Mouse (Mus musculus): ENCODE measurements around the gene Ggps1. TPM values are rescaled to one million over a fixed set of nuclear protein-coding genes. Genes with fewer than 3 reads are reported as not detected.
"Not testable (repeated sequence)": the region's sequence is repeated elsewhere in the genome, so short reads cannot be mapped to it uniquely, and the experiment has no call there.

Gene Ggps1
- polyA plus RNA-seq, 1 experiment from 2014 or later, result 49.5 TPM

DNA sequence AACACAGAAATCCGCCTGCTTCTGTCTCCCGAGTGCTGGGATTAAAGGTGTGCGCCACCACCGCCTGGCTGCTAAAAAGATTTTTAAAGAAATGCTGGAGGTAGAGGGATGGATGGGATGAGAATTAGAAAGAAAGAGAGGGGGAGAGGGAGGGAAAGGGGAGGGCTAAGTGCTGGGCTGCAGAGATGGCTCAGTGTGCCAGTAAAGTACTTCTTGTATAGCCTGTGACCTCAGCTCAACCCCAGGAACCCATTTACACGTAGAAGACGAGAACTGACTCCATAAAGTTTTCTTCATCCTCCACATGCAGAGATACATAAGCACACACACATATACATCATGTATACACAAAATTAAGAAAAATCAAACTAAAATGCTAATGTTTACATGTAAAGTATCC is 37.7 kb downstream of the Ggps1 start:
- H3K4me2 ChIP-seq (ENCODE audit: low read depth, low read length), result no peak overlapping the region
- peaks cover 13% of the 10 kb centered on the region for H3K36me3 ChIP-seq (ENCODE audit: control insufficient read depth, insufficient read depth, low read length)
- no peaks in the 10 kb centered on the region for H3K9me3 ChIP-seq (ENCODE audit: control insufficient read depth, low read length)
- ATAC-seq (ENCODE audit: low read depth), result no peak
- no peak overlapping the region for H3K9ac ChIP-seq (ENCODE audit: low read length)
- no peak overlapping the region for H3K4me3 ChIP-seq (ENCODE audit: low read length)
- H3K27ac ChIP-seq (ENCODE audit: low read length), result no peak overlapping the region
- no peaks in the 10 kb centered on the region for H3K4me1 ChIP-seq (replicated peaks; ENCODE audit: control insufficient read depth, insufficient read depth, low read length)
- WGBS, result 87% methylated on average over 6 of the region's 6 CpGs
- H3K27me3 ChIP-seq (ENCODE audit: control insufficient read depth, insufficient read depth, low read depth, low read length), result no peaks in the 10 kb centered on the region

DNA sequence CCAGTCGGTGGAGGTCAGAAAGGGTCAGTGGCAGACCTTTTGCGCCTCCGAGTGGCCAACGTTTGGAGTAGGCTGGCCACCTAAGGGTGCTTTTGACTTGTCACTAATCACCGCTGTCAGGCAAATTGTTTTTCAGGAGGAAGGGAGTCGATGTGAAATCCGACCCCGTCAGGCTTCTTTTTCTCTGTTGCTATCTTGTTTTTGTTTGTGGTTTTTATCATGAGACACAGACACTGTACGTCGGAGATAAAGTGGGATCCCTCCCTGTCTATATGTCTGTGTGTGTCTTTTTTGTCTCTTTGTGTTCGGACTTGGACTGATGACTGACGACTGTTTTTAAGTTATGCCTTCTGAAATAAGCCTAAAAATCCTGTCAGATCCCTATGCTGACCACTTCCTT is 41.9 kb downstream of the Ggps1 start:
- 67% methylated on average over 5 of the region's 12 CpGs for WGBS

DNA sequence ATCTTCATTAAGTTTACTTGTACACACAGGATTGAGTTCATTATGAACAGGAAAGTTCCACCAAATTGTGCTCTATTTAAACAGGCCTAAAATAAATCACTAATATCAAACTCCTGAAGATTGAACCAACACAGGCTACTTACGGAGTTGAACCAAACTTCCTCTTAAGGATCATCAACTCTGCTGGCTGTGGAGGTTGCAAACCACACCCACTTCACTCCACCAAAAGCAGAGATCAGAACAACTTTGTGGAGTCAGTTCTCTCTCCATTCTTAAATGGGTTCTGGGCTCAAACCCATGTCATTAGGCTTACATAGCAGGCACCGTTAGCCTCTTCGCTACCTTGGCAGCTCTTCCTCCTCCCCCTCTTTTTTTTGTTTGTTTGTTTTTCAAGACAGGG is 44.4 kb downstream of the Ggps1 start:
- no peak for ATAC-seq (ENCODE audit: low read depth)
- no peak overlapping the region for H3K4me3 ChIP-seq (ENCODE audit: low read length)
- no peaks in the 10 kb centered on the region for H3K4me1 ChIP-seq (replicated peaks; ENCODE audit: control insufficient read depth, insufficient read depth, low read length)
- WGBS, result 86% methylated on average over 3 of the region's 3 CpGs
- H3K27me3 ChIP-seq (ENCODE audit: control insufficient read depth, insufficient read depth, low read depth, low read length), result no peaks in the 10 kb centered on the region
- H3K4me2 ChIP-seq (ENCODE audit: low read depth, low read length), result no peak overlapping the region
- no peaks in the 10 kb centered on the region for H3K9me3 ChIP-seq (ENCODE audit: control insufficient read depth, low read length)
- H3K9ac ChIP-seq (ENCODE audit: low read length), result no peak overlapping the region
- H3K36me3 ChIP-seq (ENCODE audit: control insufficient read depth, insufficient read depth, low read length), result peaks cover 19% of the 10 kb centered on the region
- H3K27ac ChIP-seq (ENCODE audit: low read length), result no peak overlapping the region

More for the DNA sequence above, 41.9 kb downstream of the Ggps1 start:
- H3K4me2 ChIP-seq (ENCODE audit: low read depth, low read length); ATAC-seq (ENCODE audit: low read depth); H3K9me3 ChIP-seq (ENCODE audit: control insufficient read depth, low read length); H3K27me3 ChIP-seq (ENCODE audit: control insufficient read depth, insufficient read depth, low read depth, low read length); H3K4me1 ChIP-seq (replicated peaks; ENCODE audit: control insufficient read depth, insufficient read depth, low read length); H3K9ac ChIP-seq (ENCODE audit: low read length); H3K27ac ChIP-seq (ENCODE audit: low read length); H3K36me3 ChIP-seq (ENCODE audit: control insufficient read depth, insufficient read depth, low read length); H3K4me3 ChIP-seq (ENCODE audit: low read length): not testable (repeated sequence)

DNA sequence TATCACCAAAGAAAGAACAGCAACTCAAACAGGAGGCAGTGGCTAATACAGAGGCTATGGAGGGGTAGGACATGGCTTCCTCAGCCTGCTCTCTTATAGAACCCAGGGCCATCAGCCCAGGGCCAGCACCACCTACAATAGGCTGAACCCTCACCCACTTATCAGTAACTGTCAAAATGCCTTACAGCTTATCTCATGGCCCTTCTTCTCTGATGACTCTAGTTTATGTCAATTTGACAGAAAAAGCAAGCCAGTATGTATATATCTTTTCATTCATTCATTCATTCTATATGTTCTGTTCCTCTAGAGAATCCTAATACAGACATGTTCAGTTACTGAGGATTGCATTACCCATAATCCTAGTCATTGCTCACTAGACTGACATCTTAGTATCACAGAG is 45.0 kb downstream of the Ggps1 start:
- H3K9ac ChIP-seq (ENCODE audit: low read length), result no peak overlapping the region
- no peak overlapping the region for H3K4me2 ChIP-seq (ENCODE audit: low read depth, low read length)
- no peak overlapping the region for H3K27ac ChIP-seq (ENCODE audit: low read length)
- H3K9me3 ChIP-seq (ENCODE audit: control insufficient read depth, low read length), result no peaks in the 10 kb centered on the region
- no peaks in the 10 kb centered on the region for H3K27me3 ChIP-seq (ENCODE audit: control insufficient read depth, insufficient read depth, low read depth, low read length)
- no peaks in the 10 kb centered on the region for H3K4me1 ChIP-seq (replicated peaks; ENCODE audit: control insufficient read depth, insufficient read depth, low read length)
- ATAC-seq (ENCODE audit: low read depth), result no peak
- no peak overlapping the region for H3K4me3 ChIP-seq (ENCODE audit: low read length)
- peaks cover 23% of the 10 kb centered on the region for H3K36me3 ChIP-seq (ENCODE audit: control insufficient read depth, insufficient read depth, low read length)

DNA sequence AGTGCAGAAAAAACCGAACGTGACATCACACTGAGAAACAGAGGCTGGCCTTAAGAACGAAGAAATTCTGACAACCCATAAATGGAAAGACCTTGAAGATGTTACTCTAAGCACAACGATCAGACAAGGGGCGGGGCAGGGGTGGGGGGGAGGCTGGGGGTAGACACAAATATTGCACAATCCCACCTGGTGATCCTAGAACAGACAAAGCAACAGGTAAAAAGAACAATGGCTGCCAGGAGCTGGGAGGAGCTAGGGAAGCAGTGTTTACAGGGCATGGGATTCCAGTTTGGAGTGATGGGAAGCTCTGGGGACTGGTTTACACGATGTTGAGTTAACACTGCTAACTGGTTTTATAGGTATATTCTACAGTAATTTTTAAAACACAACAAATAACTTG is 47.7 kb downstream of the Ggps1 start:
- H3K36me3 ChIP-seq (ENCODE audit: control insufficient read depth, insufficient read depth, low read length), result peaks cover 24% of the 10 kb centered on the region
- H3K27ac ChIP-seq (ENCODE audit: low read length), result no peak overlapping the region
- no peaks in the 10 kb centered on the region for H3K27me3 ChIP-seq (ENCODE audit: control insufficient read depth, insufficient read depth, low read depth, low read length)
- no peak for ATAC-seq (ENCODE audit: low read depth)
- H3K4me1 ChIP-seq (replicated peaks; ENCODE audit: control insufficient read depth, insufficient read depth, low read length), result no peaks in the 10 kb centered on the region
- 88% methylated on average over 6 of the region's 6 CpGs for WGBS
- H3K4me3 ChIP-seq (ENCODE audit: low read length), result no peak overlapping the region
- H3K9me3 ChIP-seq (ENCODE audit: control insufficient read depth, low read length), result no peaks in the 10 kb centered on the region
- H3K9ac ChIP-seq (ENCODE audit: low read length), result no peak overlapping the region
- H3K4me2 ChIP-seq (ENCODE audit: low read depth, low read length), result no peak overlapping the region

DNA sequence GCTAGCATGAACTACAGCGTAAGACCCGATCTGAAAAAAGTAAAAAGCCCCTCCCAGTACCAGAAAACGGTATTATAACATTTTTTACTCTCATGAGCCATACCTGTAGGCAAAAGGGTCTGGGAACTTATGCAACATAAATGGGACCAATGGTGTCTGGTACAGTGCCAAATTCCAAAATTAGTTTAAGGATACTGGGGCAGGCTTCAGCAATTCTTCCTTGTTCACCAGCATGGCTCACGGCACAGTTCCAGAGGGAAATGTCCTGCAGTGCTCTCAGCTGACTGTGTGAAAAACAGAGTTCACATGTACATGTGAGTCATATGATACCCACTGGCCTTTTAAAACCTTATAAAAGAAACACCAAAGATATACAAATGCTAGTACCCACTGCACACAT is 48.7 kb downstream of the Ggps1 start:
- no peak overlapping the region for H3K9ac ChIP-seq (ENCODE audit: low read length)
- H3K27me3 ChIP-seq (ENCODE audit: control insufficient read depth, insufficient read depth, low read depth, low read length), result no peaks in the 10 kb centered on the region
- H3K4me2 ChIP-seq (ENCODE audit: low read depth, low read length), result no peak overlapping the region
- no peak for ATAC-seq (ENCODE audit: low read depth)
- H3K9me3 ChIP-seq (ENCODE audit: control insufficient read depth, low read length), result no peaks in the 10 kb centered on the region
- peaks cover 25% of the 10 kb centered on the region for H3K36me3 ChIP-seq (ENCODE audit: control insufficient read depth, insufficient read depth, low read length)
- no peaks in the 10 kb centered on the region for H3K4me1 ChIP-seq (replicated peaks; ENCODE audit: control insufficient read depth, insufficient read depth, low read length)
- no peak overlapping the region for H3K4me3 ChIP-seq (ENCODE audit: low read length)
- WGBS, result 90% methylated on average over 4 of the region's 4 CpGs
- no peak overlapping the region for H3K27ac ChIP-seq (ENCODE audit: low read length)

DNA sequence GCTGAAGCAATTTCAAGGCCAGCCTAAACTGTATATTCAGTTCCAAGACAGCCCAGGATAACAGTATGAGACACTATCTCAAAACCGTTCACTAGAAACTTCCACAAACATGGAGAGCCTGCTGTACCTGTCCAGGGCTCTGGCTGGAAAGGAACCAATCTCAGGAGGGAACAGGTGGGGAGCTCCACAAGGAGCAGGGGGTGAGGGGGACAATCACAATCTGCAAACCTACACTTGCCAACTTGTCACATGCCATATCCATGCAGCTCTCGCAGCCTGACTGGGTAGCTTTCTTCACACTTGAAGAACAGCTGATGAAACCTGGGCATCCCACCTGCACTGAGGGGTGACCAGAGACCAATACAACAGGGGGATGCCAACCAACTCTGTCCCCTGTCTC is 49.3 kb downstream of the Ggps1 start:
- Histone ChIP-seq H3K9me3 (ENCODE audit: control insufficient read depth, low read length) (no peaks in the 10 kb centered on the region), H3K4me3 (ENCODE audit: low read length) (no peak overlapping the region), H3K27me3 (ENCODE audit: control insufficient read depth, insufficient read depth, low read depth, low read length) (no peaks in the 10 kb centered on the region), H3K4me2 (ENCODE audit: low read depth, low read length) (no peak overlapping the region), H3K4me1 (replicated peaks; ENCODE audit: control insufficient read depth, insufficient read depth, low read length) (no peaks in the 10 kb centered on the region), H3K36me3 (ENCODE audit: control insufficient read depth, insufficient read depth, low read length) (peaks cover 23% of the 10 kb centered on the region), H3K9ac (ENCODE audit: low read length) (no peak overlapping the region), H3K27ac (ENCODE audit: low read length) (no peak overlapping the region)
- 90% methylated on average over 2 of the region's 2 CpGs for WGBS
- no peak for ATAC-seq (ENCODE audit: low read depth)

DNA sequence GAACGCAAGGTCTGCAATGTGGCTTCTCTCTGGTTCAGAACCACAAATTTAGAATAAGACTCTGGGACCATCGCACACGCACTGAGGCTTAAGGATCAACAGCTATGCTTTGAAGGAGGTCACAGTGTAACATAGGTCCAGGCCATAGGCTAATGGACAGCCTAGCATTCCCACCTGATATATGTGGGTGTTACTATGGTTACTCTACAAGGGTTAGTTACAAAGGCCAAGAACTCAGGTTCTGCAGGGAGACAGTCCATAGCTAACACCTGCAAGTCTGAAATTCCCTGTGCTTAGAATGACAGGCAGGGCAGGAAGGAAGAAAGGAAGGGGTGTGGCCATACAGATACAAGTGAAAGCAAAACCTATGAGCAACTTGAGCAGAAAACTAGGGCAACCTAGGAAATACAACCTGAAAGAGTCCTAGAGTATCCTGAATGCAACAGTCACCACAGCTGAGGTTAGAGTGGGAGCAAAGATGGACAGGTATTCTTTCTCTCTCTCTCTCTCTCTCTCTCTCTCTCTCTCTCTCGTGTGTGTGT is 51.8 kb downstream of the Ggps1 start:
- no peak overlapping the region for H3K4me3 ChIP-seq (ENCODE audit: low read length)
- H3K9me3 ChIP-seq (ENCODE audit: control insufficient read depth, low read length), result no peaks in the 10 kb centered on the region
- ATAC-seq (ENCODE audit: low read depth), result no peak
- WGBS, result 87% methylated on average over 4 of the region's 4 CpGs
- H3K4me1 ChIP-seq (replicated peaks; ENCODE audit: control insufficient read depth, insufficient read depth, low read length), result no peaks in the 10 kb centered on the region
- H3K27me3 ChIP-seq (ENCODE audit: control insufficient read depth, insufficient read depth, low read depth, low read length), result no peaks in the 10 kb centered on the region
- H3K4me2 ChIP-seq (ENCODE audit: low read depth, low read length), result no peak overlapping the region
- peaks cover 23% of the 10 kb centered on the region for H3K36me3 ChIP-seq (ENCODE audit: control insufficient read depth, insufficient read depth, low read length)
- H3K9ac ChIP-seq (ENCODE audit: low read length), result no peak overlapping the region
- no peak overlapping the region for H3K27ac ChIP-seq (ENCODE audit: low read length)

DNA sequence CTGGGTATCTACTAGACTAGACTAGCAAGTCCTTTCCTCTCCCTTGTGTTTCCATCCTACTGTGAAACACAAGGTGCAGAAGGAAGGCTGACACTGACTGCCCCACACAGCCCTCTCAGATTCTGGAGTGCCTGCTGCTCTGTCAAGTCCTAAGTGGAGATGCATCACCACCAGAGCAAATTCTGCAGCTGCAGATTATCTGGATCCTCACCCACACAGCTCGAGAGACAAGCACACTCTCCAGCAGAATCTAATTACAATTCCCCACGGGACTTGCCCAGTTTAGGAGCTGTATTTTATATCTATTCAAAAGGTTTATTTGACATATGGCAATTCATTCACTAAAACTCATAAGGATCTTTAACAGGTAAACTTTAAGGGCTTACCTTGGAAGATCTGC is 57.2 kb downstream of the Ggps1 start:
- no peak overlapping the region for H3K27ac ChIP-seq (ENCODE audit: low read length)
- H3K4me2 ChIP-seq (ENCODE audit: low read depth, low read length), result no peak overlapping the region
- no peaks in the 10 kb centered on the region for H3K27me3 ChIP-seq (ENCODE audit: control insufficient read depth, insufficient read depth, low read depth, low read length)
- H3K4me3 ChIP-seq (ENCODE audit: low read length), result no peak overlapping the region
- peaks cover 18% of the 10 kb centered on the region for H3K36me3 ChIP-seq (ENCODE audit: control insufficient read depth, insufficient read depth, low read length)
- ATAC-seq (ENCODE audit: low read depth), result no peak
- no peak overlapping the region for H3K9ac ChIP-seq (ENCODE audit: low read length)
- no peaks in the 10 kb centered on the region for H3K4me1 ChIP-seq (replicated peaks; ENCODE audit: control insufficient read depth, insufficient read depth, low read length)
- 66% methylated on average over 2 of the region's 2 CpGs for WGBS
- H3K9me3 ChIP-seq (ENCODE audit: control insufficient read depth, low read length), result no peaks in the 10 kb centered on the region

DNA sequence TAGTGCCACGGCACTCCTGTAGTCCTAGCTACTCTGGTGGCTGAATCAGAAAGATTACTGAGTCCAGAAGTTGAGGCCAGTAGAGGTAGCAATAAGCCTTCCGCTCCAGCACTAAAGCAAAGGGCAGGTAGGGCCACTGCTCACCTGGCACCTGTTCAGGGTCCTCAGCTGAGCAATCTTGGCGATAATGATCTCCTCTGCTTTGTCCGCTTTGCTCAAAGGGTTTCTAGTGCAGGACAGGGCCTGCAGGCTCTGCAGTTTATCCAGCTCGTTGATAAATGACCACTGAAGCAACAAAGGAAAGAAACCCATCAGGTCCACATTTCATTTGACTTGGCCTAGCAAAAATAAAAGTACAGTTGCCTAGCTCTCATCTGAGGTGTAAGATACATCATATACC is 58.3 kb downstream of the Ggps1 start:
- 89% methylated on average over 5 of the region's 5 CpGs for WGBS
- H3K9me3 ChIP-seq (ENCODE audit: control insufficient read depth, low read length), result no peaks in the 10 kb centered on the region
- no peak overlapping the region for H3K27ac ChIP-seq (ENCODE audit: low read length)
- ATAC-seq (ENCODE audit: low read depth), result no peak
- H3K36me3 ChIP-seq (ENCODE audit: control insufficient read depth, insufficient read depth, low read length), result peaks cover 16% of the 10 kb centered on the region
- H3K27me3 ChIP-seq (ENCODE audit: control insufficient read depth, insufficient read depth, low read depth, low read length), result no peaks in the 10 kb centered on the region
- H3K4me1 ChIP-seq (replicated peaks; ENCODE audit: control insufficient read depth, insufficient read depth, low read length), result no peaks in the 10 kb centered on the region
- H3K4me2 ChIP-seq (ENCODE audit: low read depth, low read length), result no peak overlapping the region
- H3K9ac ChIP-seq (ENCODE audit: low read length), result no peak overlapping the region
- no peak overlapping the region for H3K4me3 ChIP-seq (ENCODE audit: low read length)

Measured in lung, embryonic 16.5 days (tissue).